Mouse (Mus musculus): ENCODE data around the gene Setd2. TPM values are rescaled to one million over a fixed set of nuclear protein-coding genes. Genes with fewer than 3 reads are reported as not detected.

Gene Setd2
- polyA plus RNA-seq, 1 experiment from 2014 or later, result 47.1 TPM

GRCm38 (mm10) chr9:110624361-110625166 lies 92.2 kb downstream of the Setd2 start, which contains the start of gene Nradd:
Nradd (minus strand) TSS chr9:110624452.
- peak within 1 kb of the TSS; percentile 87 for H3K27ac ChIP-seq
- H3K4me3 ChIP-seq, result peak within 1 kb of the TSS; percentile 50
- peak within 1 kb of the TSS; percentile 73 for H3K9ac ChIP-seq
- peak within 1 kb of the TSS; percentile 92 for H3K4me2 ChIP-seq (replicated peaks)
- H3K4me1 ChIP-seq, result peaks cover 15% of the 10 kb centered on the region
- no peaks in the 10 kb centered on the region for H3K9me3 ChIP-seq
- peak; percentile 93 for ATAC-seq (ENCODE audit: insufficient number of reproducible peaks, insufficient read depth, low FRiP score, low TSS enrichment)
- no peaks in the 10 kb centered on the region for H3K27me3 ChIP-seq
- under 1% methylated on average over 41 of the region's 41 CpGs for WGBS
- peaks cover 35% of the 10 kb centered on the region for H3K36me3 ChIP-seq

GRCm38 (mm10) chr9:110625350-110625908 lies 93.0 kb downstream of the Setd2 start:
- Histone ChIP-seq H3K36me3 (peaks cover 26% of the 10 kb centered on the region), H3K27me3 (0 out of 2 replicates have a peak, but pooled peaks cover 8% of the 10 kb centered on the region), H3K9ac (peak overlapping the region; percentile 73), H3K4me2 (replicated peaks) (peak overlapping the region; percentile 92), H3K9me3 (no peaks in the 10 kb centered on the region), H3K27ac (peak overlapping the region; percentile 87), H3K4me3 (peak overlapping the region; percentile 50), H3K4me1 (peaks cover 15% of the 10 kb centered on the region)
- ATAC-seq (ENCODE audit: insufficient number of reproducible peaks, insufficient read depth, low FRiP score, low TSS enrichment), result no peak
- WGBS, result 64% methylated on average over 11 of the region's 11 CpGs

- no peak overlapping the region for H3K4me3 ChIP-seq
- H3K36me3 ChIP-seq, result no peaks in the 10 kb centered on the region
- no peak for ATAC-seq (ENCODE audit: insufficient number of reproducible peaks, insufficient read depth, low FRiP score, low TSS enrichment)
- H3K27me3 ChIP-seq, result peaks cover 53% of the 10 kb centered on the region
- 83% methylated on average over 15 of the region's 15 CpGs for WGBS
- H3K4me2 ChIP-seq (replicated peaks), result no peak overlapping the region
- H3K27ac ChIP-seq, result no peak overlapping the region
- H3K9me3 ChIP-seq, result no peaks in the 10 kb centered on the region
- H3K9ac ChIP-seq, result no peak overlapping the region
- H3K4me1 ChIP-seq, result peaks cover 16% of the 10 kb centered on the region
Measured at GRCm38 (mm10) chr9:110630171-110630570, 97.8 kb downstream of the Setd2 start.

- H3K4me3 ChIP-seq, result peak overlapping the region; percentile 26; the same call in 1 of the 2 replicates
- ATAC-seq (ENCODE audit: insufficient number of reproducible peaks, insufficient read depth, low FRiP score, low TSS enrichment), result 0 out of 2 replicates have a peak, but pooled peaks have one; percentile 49
- H3K4me1 ChIP-seq, result peaks cover 14% of the 10 kb centered on the region
- H3K4me2 ChIP-seq (replicated peaks), result peak overlapping the region; percentile 49
- no peak overlapping the region for H3K9ac ChIP-seq
- H3K27ac ChIP-seq, result no peak overlapping the region
- 7% methylated on average over 10 of the region's 10 CpGs for WGBS
- no peaks in the 10 kb centered on the region for H3K36me3 ChIP-seq
- peaks cover 53% of the 10 kb centered on the region for H3K27me3 ChIP-seq
- no peaks in the 10 kb centered on the region for H3K9me3 ChIP-seq
Measured at GRCm38 (mm10) chr9:110631191-110631590, 98.8 kb downstream of the Setd2 start.

- Histone ChIP-seq H3K36me3 (no peaks in the 10 kb centered on the region), H3K4me1 (peaks cover 14% of the 10 kb centered on the region), H3K27ac (no peak overlapping the region), H3K9ac (0 out of 2 replicates have a peak overlapping the region, but pooled peaks have one; percentile 21), H3K4me3 (peak overlapping the region; percentile 26), H3K9me3 (no peaks in the 10 kb centered on the region), H3K4me2 (replicated peaks) (peak overlapping the region; percentile 49), H3K27me3 (peaks cover 53% of the 10 kb centered on the region)
- 26% methylated on average over 30 of the region's 30 CpGs for WGBS
- ATAC-seq (ENCODE audit: insufficient number of reproducible peaks, insufficient read depth, low FRiP score, low TSS enrichment), result peak; percentile 28; the same call in 1 of the 2 replicates
Measured at GRCm38 (mm10) chr9:110631651-110632275, 99.4 kb downstream of the Setd2 start.

GRCm38 (mm10) chr9:110632671-110633070 lies 100.3 kb downstream of the Setd2 start:
- 79% methylated on average over 15 of the region's 15 CpGs for WGBS
- Histone ChIP-seq H3K27ac (no peak overlapping the region), H3K36me3 (no peaks in the 10 kb centered on the region), H3K4me3 (no peak overlapping the region), H3K4me1 (peaks cover 14% of the 10 kb centered on the region), H3K27me3 (peaks cover 53% of the 10 kb centered on the region), H3K4me2 (replicated peaks) (no peak overlapping the region), H3K9me3 (no peaks in the 10 kb centered on the region), H3K9ac (no peak overlapping the region)
- no peak for ATAC-seq (ENCODE audit: insufficient number of reproducible peaks, insufficient read depth, low FRiP score, low TSS enrichment)

GRCm38 (mm10) chr9:110633882-110634281 lies 101.5 kb downstream of the Setd2 start:
- Histone ChIP-seq H3K36me3 (no peaks in the 10 kb centered on the region), H3K4me3 (no peak overlapping the region), H3K9me3 (no peaks in the 10 kb centered on the region), H3K27ac (no peak overlapping the region), H3K9ac (no peak overlapping the region), H3K4me1 (peaks cover 14% of the 10 kb centered on the region), H3K4me2 (replicated peaks) (no peak overlapping the region), H3K27me3 (peaks cover 53% of the 10 kb centered on the region)
- WGBS, result 70% methylated on average over 17 of the region's 17 CpGs
- no peak for ATAC-seq (ENCODE audit: insufficient number of reproducible peaks, insufficient read depth, low FRiP score, low TSS enrichment)

- Histone ChIP-seq H3K4me1 (peaks cover 14% of the 10 kb centered on the region), H3K9ac (no peak overlapping the region), H3K27me3 (peaks cover 47% of the 10 kb centered on the region), H3K4me2 (replicated peaks) (0 out of 2 replicates have a peak overlapping the region, but pooled peaks have one; percentile 8), H3K4me3 (no peak overlapping the region), H3K9me3 (no peaks in the 10 kb centered on the region), H3K27ac (no peak overlapping the region), H3K36me3 (no peaks in the 10 kb centered on the region)
- ATAC-seq (ENCODE audit: insufficient number of reproducible peaks, insufficient read depth, low FRiP score, low TSS enrichment), result no peak
- 6% methylated on average over 19 of the region's 19 CpGs for WGBS
Measured at GRCm38 (mm10) chr9:110635225-110635624, 102.8 kb downstream of the Setd2 start.

- no peak for ATAC-seq (ENCODE audit: insufficient number of reproducible peaks, insufficient read depth, low FRiP score, low TSS enrichment)
- H3K27me3 ChIP-seq, result peaks cover 13% of the 10 kb centered on the region
- no peak overlapping the region for H3K4me2 ChIP-seq (replicated peaks)
- H3K4me1 ChIP-seq, result peaks cover 4% of the 10 kb centered on the region; the same call in 1 of the 2 replicates
- H3K9ac ChIP-seq, result no peak overlapping the region
- H3K27ac ChIP-seq, result no peak overlapping the region
- 85% methylated on average over 10 of the region's 10 CpGs for WGBS
- no peaks in the 10 kb centered on the region for H3K36me3 ChIP-seq
- no peak overlapping the region for H3K4me3 ChIP-seq
- no peaks in the 10 kb centered on the region for H3K9me3 ChIP-seq
Measured at GRCm38 (mm10) chr9:110638611-110639021, 106.2 kb downstream of the Setd2 start.

- H3K36me3 ChIP-seq, result no peaks in the 10 kb centered on the region
- WGBS, result 76% methylated on average over 5 of the region's 5 CpGs
- no peak overlapping the region for H3K9ac ChIP-seq
- H3K27ac ChIP-seq, result no peak overlapping the region
- H3K9me3 ChIP-seq, result no peaks in the 10 kb centered on the region
- H3K27me3 ChIP-seq, result no peaks in the 10 kb centered on the region
- no peaks in the 10 kb centered on the region for H3K4me1 ChIP-seq
- no peak for ATAC-seq (ENCODE audit: insufficient number of reproducible peaks, insufficient read depth, low FRiP score, low TSS enrichment)
- no peak overlapping the region for H3K4me2 ChIP-seq (replicated peaks)
- H3K4me3 ChIP-seq, result no peak overlapping the region
Measured at GRCm38 (mm10) chr9:110641006-110641405, 108.6 kb downstream of the Setd2 start.

- no peaks in the 10 kb centered on the region for H3K36me3 ChIP-seq
- no peak overlapping the region for H3K4me2 ChIP-seq (replicated peaks)
- H3K27ac ChIP-seq, result no peak overlapping the region
- H3K4me3 ChIP-seq, result no peak overlapping the region
- H3K9me3 ChIP-seq, result no peaks in the 10 kb centered on the region
- H3K27me3 ChIP-seq, result no peaks in the 10 kb centered on the region
- WGBS, result 49% methylated on average over 5 of the region's 5 CpGs
- no peaks in the 10 kb centered on the region for H3K4me1 ChIP-seq
- no peak for ATAC-seq (ENCODE audit: insufficient number of reproducible peaks, insufficient read depth, low FRiP score, low TSS enrichment)
- no peak overlapping the region for H3K9ac ChIP-seq
Measured at GRCm38 (mm10) chr9:110642812-110643524, 110.6 kb downstream of the Setd2 start.

All from embryonic facial prominence, embryonic 12.5 days (tissue).